Mouse (Mus musculus): ENCODE measurements around the gene Ptprq. TPM values are rescaled to one million over a fixed set of nuclear protein-coding genes. Genes with fewer than 3 reads are reported as not detected.

Gene Ptprq
- polyA plus RNA-seq, 1 experiment from 2014 or later, result 0.07 TPM

- Histone ChIP-seq H3K9me3 (ENCODE audit: control insufficient read depth, low read length) (no peaks in the 10 kb centered on the region), H3K4me3 (ENCODE audit: low read depth, low read length) (no peak overlapping the region), H3K4me2 (ENCODE audit: low read depth, severe bottlenecking) (no peak overlapping the region), H3K27me3 (ENCODE audit: control insufficient read depth, insufficient read depth, low read length) (no peaks in the 10 kb centered on the region), H3K4me1 (ENCODE audit: control insufficient read depth, insufficient read depth, low read length) (no peaks in the 10 kb centered on the region), H3K27ac (replicated peaks; ENCODE audit: low read depth, low read length) (no peak overlapping the region), H3K36me3 (ENCODE audit: control insufficient read depth, insufficient read depth, low read length) (no peaks in the 10 kb centered on the region), H3K9ac (ENCODE audit: low read length) (no peak overlapping the region)
- 79% methylated on average over 7 of the region's 7 CpGs for WGBS
- ATAC-seq (ENCODE audit: insufficient number of reproducible peaks, low FRiP score, low TSS enrichment, low read depth) (no peak), DNase-seq (ENCODE audit: low spot score) (no peak)
These were observed 15.6 kb upstream of the Ptprq start for GRCm38 (mm10) chr10:107735448-107735847.

- DNase-seq (ENCODE audit: low spot score) (no peak), ATAC-seq (ENCODE audit: insufficient number of reproducible peaks, low FRiP score, low TSS enrichment, low read depth) (no peak)
- Histone ChIP-seq H3K9me3 (ENCODE audit: control insufficient read depth, low read length) (no peaks in the 10 kb centered on the region), H3K27ac (replicated peaks; ENCODE audit: low read depth, low read length) (no peak overlapping the region), H3K27me3 (ENCODE audit: control insufficient read depth, insufficient read depth, low read length) (no peaks in the 10 kb centered on the region), H3K36me3 (ENCODE audit: control insufficient read depth, insufficient read depth, low read length) (no peaks in the 10 kb centered on the region), H3K4me1 (ENCODE audit: control insufficient read depth, insufficient read depth, low read length) (no peaks in the 10 kb centered on the region), H3K4me3 (ENCODE audit: low read depth, low read length) (no peak overlapping the region), H3K4me2 (ENCODE audit: low read depth, severe bottlenecking) (no peak overlapping the region), H3K9ac (ENCODE audit: low read length) (no peak overlapping the region)
These were observed 14.5 kb upstream of the Ptprq start for GRCm38 (mm10) chr10:107734327-107734726.

GRCm38 (mm10) chr10:107725631-107726030 lies 5.8 kb upstream of the Ptprq start:
- no peaks in the 10 kb centered on the region for H3K9me3 ChIP-seq (ENCODE audit: control insufficient read depth, low read length)
- WGBS, result 70% methylated on average over 7 of the region's 7 CpGs
- H3K4me2 ChIP-seq (ENCODE audit: low read depth, severe bottlenecking), result no peak overlapping the region
- H3K9ac ChIP-seq (ENCODE audit: low read length), result no peak overlapping the region
- DNase-seq (ENCODE audit: low spot score), result no peak
- H3K36me3 ChIP-seq (ENCODE audit: control insufficient read depth, insufficient read depth, low read length), result no peaks in the 10 kb centered on the region
- H3K4me1 ChIP-seq (ENCODE audit: control insufficient read depth, insufficient read depth, low read length), result no peaks in the 10 kb centered on the region
- H3K27ac ChIP-seq (replicated peaks; ENCODE audit: low read depth, low read length), result no peak overlapping the region
- ATAC-seq (ENCODE audit: insufficient number of reproducible peaks, low FRiP score, low TSS enrichment, low read depth), result no peak
- H3K27me3 ChIP-seq (ENCODE audit: control insufficient read depth, insufficient read depth, low read length), result no peaks in the 10 kb centered on the region
- H3K4me3 ChIP-seq (ENCODE audit: low read depth, low read length), result no peak overlapping the region

- no peaks in the 10 kb centered on the region for H3K27me3 ChIP-seq (ENCODE audit: control insufficient read depth, insufficient read depth, low read length)
These were observed 15.4 kb downstream of the Ptprq start for GRCm38 (mm10) chr10:107704443-107704842.

GRCm38 (mm10) chr10:107700944-107701343 lies 18.9 kb downstream of the Ptprq start:
- H3K4me3 ChIP-seq (ENCODE audit: low read depth, low read length), result no peak overlapping the region
- ATAC-seq (ENCODE audit: insufficient number of reproducible peaks, low FRiP score, low TSS enrichment, low read depth), result no peak
- H3K4me1 ChIP-seq (ENCODE audit: control insufficient read depth, insufficient read depth, low read length), result no peaks in the 10 kb centered on the region
- H3K9me3 ChIP-seq (ENCODE audit: control insufficient read depth, low read length), result no peaks in the 10 kb centered on the region
- 90% methylated on average over 3 of the region's 3 CpGs for WGBS
- no peaks in the 10 kb centered on the region for H3K36me3 ChIP-seq (ENCODE audit: control insufficient read depth, insufficient read depth, low read length)
- H3K9ac ChIP-seq (ENCODE audit: low read length), result no peak overlapping the region
- DNase-seq (ENCODE audit: low spot score), result no peak
- no peaks in the 10 kb centered on the region for H3K27me3 ChIP-seq (ENCODE audit: control insufficient read depth, insufficient read depth, low read length)
- H3K4me2 ChIP-seq (ENCODE audit: low read depth, severe bottlenecking), result no peak overlapping the region
- H3K27ac ChIP-seq (replicated peaks; ENCODE audit: low read depth, low read length), result no peak overlapping the region

More at GRCm38 (mm10) chr10:107704443-107704842, 15.4 kb downstream of the Ptprq start:
- no peaks in the 10 kb centered on the region for H3K9me3 ChIP-seq (ENCODE audit: control insufficient read depth, low read length)
- H3K9ac ChIP-seq (ENCODE audit: low read length), result no peak overlapping the region
- H3K27ac ChIP-seq (replicated peaks; ENCODE audit: low read depth, low read length), result no peak overlapping the region
- WGBS, result 53% methylated on average over 3 of the region's 3 CpGs
- no peak for DNase-seq (ENCODE audit: low spot score)
- no peaks in the 10 kb centered on the region for H3K4me1 ChIP-seq (ENCODE audit: control insufficient read depth, insufficient read depth, low read length)
- ATAC-seq (ENCODE audit: insufficient number of reproducible peaks, low FRiP score, low TSS enrichment, low read depth), result no peak
- no peaks in the 10 kb centered on the region for H3K36me3 ChIP-seq (ENCODE audit: control insufficient read depth, insufficient read depth, low read length)
- H3K4me3 ChIP-seq (ENCODE audit: low read depth, low read length), result no peak overlapping the region
- no peak overlapping the region for H3K4me2 ChIP-seq (ENCODE audit: low read depth, severe bottlenecking)

GRCm38 (mm10) chr10:107698716-107699115 lies 21.1 kb downstream of the Ptprq start:
- Histone ChIP-seq H3K4me1 (ENCODE audit: control insufficient read depth, insufficient read depth, low read length) (no peaks in the 10 kb centered on the region), H3K9ac (ENCODE audit: low read length) (no peak overlapping the region), H3K4me2 (ENCODE audit: low read depth, severe bottlenecking) (no peak overlapping the region), H3K27ac (replicated peaks; ENCODE audit: low read depth, low read length) (no peak overlapping the region), H3K4me3 (ENCODE audit: low read depth, low read length) (no peak overlapping the region), H3K27me3 (ENCODE audit: control insufficient read depth, insufficient read depth, low read length) (no peaks in the 10 kb centered on the region), H3K9me3 (ENCODE audit: control insufficient read depth, low read length) (no peaks in the 10 kb centered on the region), H3K36me3 (ENCODE audit: control insufficient read depth, insufficient read depth, low read length) (no peaks in the 10 kb centered on the region)
- no peak for DNase-seq (ENCODE audit: low spot score)
- ATAC-seq (ENCODE audit: insufficient number of reproducible peaks, low FRiP score, low TSS enrichment, low read depth), result no peak
- 76% methylated on average over 2 of the region's 2 CpGs for WGBS

GRCm38 (mm10) chr10:107697177-107697576 lies 22.7 kb downstream of the Ptprq start:
- no peaks in the 10 kb centered on the region for H3K36me3 ChIP-seq (ENCODE audit: control insufficient read depth, insufficient read depth, low read length)
- ATAC-seq (ENCODE audit: insufficient number of reproducible peaks, low FRiP score, low TSS enrichment, low read depth) (no peak), DNase-seq (ENCODE audit: low spot score) (no peak)
- H3K27ac ChIP-seq (replicated peaks; ENCODE audit: low read depth, low read length), result no peak overlapping the region
- no peak overlapping the region for H3K9ac ChIP-seq (ENCODE audit: low read length)
- no peaks in the 10 kb centered on the region for H3K4me1 ChIP-seq (ENCODE audit: control insufficient read depth, insufficient read depth, low read length)
- H3K27me3 ChIP-seq (ENCODE audit: control insufficient read depth, insufficient read depth, low read length), result no peaks in the 10 kb centered on the region
- H3K9me3 ChIP-seq (ENCODE audit: control insufficient read depth, low read length), result no peaks in the 10 kb centered on the region
- 85% methylated on average over 5 of the region's 5 CpGs for WGBS
- no peak overlapping the region for H3K4me3 ChIP-seq (ENCODE audit: low read depth, low read length)
- H3K4me2 ChIP-seq (ENCODE audit: low read depth, severe bottlenecking), result no peak overlapping the region

GRCm38 (mm10) chr10:107687382-107687781 lies 32.5 kb downstream of the Ptprq start:
- no peaks in the 10 kb centered on the region for H3K27me3 ChIP-seq (ENCODE audit: control insufficient read depth, insufficient read depth, low read length)
- no peak overlapping the region for H3K9ac ChIP-seq (ENCODE audit: low read length)
- H3K4me1 ChIP-seq (ENCODE audit: control insufficient read depth, insufficient read depth, low read length), result 0 out of 2 replicates have a peak, but pooled peaks cover 3% of the 10 kb centered on the region
- WGBS, result 68% methylated on average over 6 of the region's 6 CpGs
- no peak overlapping the region for H3K4me2 ChIP-seq (ENCODE audit: low read depth, severe bottlenecking)
- no peaks in the 10 kb centered on the region for H3K36me3 ChIP-seq (ENCODE audit: control insufficient read depth, insufficient read depth, low read length)
- H3K4me3 ChIP-seq (ENCODE audit: low read depth, low read length), result no peak overlapping the region
- DNase-seq (ENCODE audit: low spot score) (no peak), ATAC-seq (ENCODE audit: insufficient number of reproducible peaks, low FRiP score, low TSS enrichment, low read depth) (no peak)
- no peaks in the 10 kb centered on the region for H3K9me3 ChIP-seq (ENCODE audit: control insufficient read depth, low read length)
- no peak overlapping the region for H3K27ac ChIP-seq (replicated peaks; ENCODE audit: low read depth, low read length)

- H3K9me3 ChIP-seq (ENCODE audit: control insufficient read depth, low read length), result no peaks in the 10 kb centered on the region
- DNase-seq (ENCODE audit: low spot score) (no peak), ATAC-seq (ENCODE audit: insufficient number of reproducible peaks, low FRiP score, low TSS enrichment, low read depth) (0 out of 2 replicates have a peak, but pooled peaks have one; percentile 54)
- H3K27ac ChIP-seq (replicated peaks; ENCODE audit: low read depth, low read length), result no peak overlapping the region
- H3K4me3 ChIP-seq (ENCODE audit: low read depth, low read length), result no peak overlapping the region
- no peaks in the 10 kb centered on the region for H3K27me3 ChIP-seq (ENCODE audit: control insufficient read depth, insufficient read depth, low read length)
- no peak overlapping the region for H3K9ac ChIP-seq (ENCODE audit: low read length)
- WGBS, result 13% methylated on average over 1 of the region's 1 CpGs
- 0 out of 2 replicates have a peak, but pooled peaks cover 4% of the 10 kb centered on the region for H3K4me1 ChIP-seq (ENCODE audit: control insufficient read depth, insufficient read depth, low read length)
- no peaks in the 10 kb centered on the region for H3K36me3 ChIP-seq (ENCODE audit: control insufficient read depth, insufficient read depth, low read length)
- H3K4me2 ChIP-seq (ENCODE audit: low read depth, severe bottlenecking), result 0 out of 2 replicates have a peak overlapping the region, but pooled peaks have one; percentile 4
These were observed 43.9 kb downstream of the Ptprq start for GRCm38 (mm10) chr10:107675994-107676393.
